Mouse (Mus musculus) E14TG2a.4 (cell line): ENCODE data around the gene Sema7a.

Experiments
- CTCF ChIP-seq: conservative IDR thresholded peaks from 2 replicates; pipeline ENCODE4 v1.5.1; 2014; ENCODE audit warnings: low read length
- POU5F1 ChIP-seq: IDR thresholded peaks from 2 replicates; pipeline ENCODE4 v1.6.1; 2014; ENCODE audit warnings: low read length, borderline replicate concordance

DNA sequence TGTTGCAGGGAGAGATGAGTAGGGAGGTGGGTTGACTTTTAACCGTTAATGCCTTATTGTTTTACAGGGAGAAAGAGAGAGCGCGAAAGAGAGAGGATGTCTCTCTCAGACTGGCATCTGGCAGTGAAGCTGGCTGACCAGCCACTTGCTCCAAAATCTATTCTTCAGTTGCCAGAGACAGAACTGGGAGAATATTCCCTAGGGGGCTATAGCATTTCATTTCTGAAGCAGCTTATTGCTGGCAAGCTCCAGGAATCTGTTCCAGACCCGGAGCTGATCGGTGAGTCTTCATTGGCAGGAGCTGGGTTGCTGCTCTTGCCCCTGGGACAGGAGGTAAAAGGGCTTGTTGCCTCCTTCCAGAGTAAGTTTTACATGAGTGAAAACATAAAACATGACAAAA lies 27.3 kb upstream of the Sema7a start:
- no peak for TF ChIP-seq CTCF
- no peak for TF ChIP-seq POU5F1
